Mouse (Mus musculus): Measurements from ENCODE around the gene Dnajc9. TPM values are rescaled to one million over a fixed set of nuclear protein-coding genes. Genes with fewer than 3 reads are reported as not detected.
A peak's percentile ranks its signal among the peaks of the same experiment; 100 is the strongest.

Dnajc9 gene
- total RNA-seq, 2 experiments from 2014 or later, result 23.8 to 29.6 TPM

- TF ChIP-seq CTCF (conservative IDR thresholded peaks at IDR 0.05), result no peak
- peak overlapping the region; percentile 78; the same call in 1 of the 2 replicates for H3K27ac ChIP-seq
- DNase-seq (ENCODE audit: low spot score in 2 of 2), result no peak
- H3K4me3 ChIP-seq, result peak overlapping the region; percentile 81
These were observed 853 bp upstream of the Dnajc9 start for GRCm38 (mm10) chr14:20389446-20390079.

DNA sequence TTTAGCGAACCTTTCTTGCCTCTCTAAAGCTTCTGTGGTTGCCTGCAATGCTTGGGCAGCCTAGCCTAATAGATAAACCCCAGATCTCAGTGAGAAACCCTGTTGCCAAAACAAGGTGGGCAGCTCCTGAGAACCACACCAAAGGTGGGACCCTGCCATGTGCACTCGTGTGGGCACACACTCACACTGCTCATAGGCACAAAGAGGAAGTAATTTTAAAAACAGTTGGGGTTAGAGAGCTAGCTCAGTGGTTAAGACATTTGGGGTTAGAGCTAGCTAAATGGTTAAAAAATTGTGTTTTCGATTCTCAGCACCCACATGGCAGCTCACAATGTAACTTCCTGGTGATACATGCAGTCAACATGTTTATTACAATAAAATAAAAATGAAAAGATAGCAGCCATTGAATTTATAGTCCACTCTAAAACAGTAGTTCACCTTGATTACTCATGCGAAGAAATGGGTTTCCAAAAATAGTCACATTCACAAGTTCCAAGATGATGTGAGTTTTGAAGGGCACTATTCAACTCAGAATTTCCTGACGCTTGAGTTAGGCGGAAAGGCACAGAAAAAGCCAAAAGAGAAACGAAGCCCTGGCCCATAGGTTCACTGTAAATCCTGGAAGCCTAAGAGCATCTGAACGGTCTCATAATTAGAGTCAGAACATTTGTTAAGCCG is 8.8 kb downstream of the Dnajc9 start:
- no peak for DNase-seq (ENCODE audit: low spot score in 2 of 2)
- H3K4me3 ChIP-seq, result no peak overlapping the region
- TF ChIP-seq CTCF (conservative IDR thresholded peaks at IDR 0.05), result no peak
- no peak overlapping the region for H3K27ac ChIP-seq

- Histone ChIP-seq H3K4me3 (no peak overlapping the region), H3K27ac (no peak overlapping the region)
- no peak for TF ChIP-seq CTCF (conservative IDR thresholded peaks at IDR 0.05)
- DNase-seq (ENCODE audit: low spot score in 2 of 2), result no peak
These were observed 9.5 kb downstream of the Dnajc9 start for GRCm38 (mm10) chr14:20379087-20379640.

GRCm38 (mm10) chr14:20378313-20379061 is 10.2 kb downstream of the Dnajc9 start:
- no peak overlapping the region for H3K4me3 ChIP-seq
- TF ChIP-seq CTCF (conservative IDR thresholded peaks at IDR 0.05), result peak; percentile 71
- no peak for DNase-seq (ENCODE audit: low spot score in 2 of 2)
- H3K27ac ChIP-seq, result no peak overlapping the region

DNA sequence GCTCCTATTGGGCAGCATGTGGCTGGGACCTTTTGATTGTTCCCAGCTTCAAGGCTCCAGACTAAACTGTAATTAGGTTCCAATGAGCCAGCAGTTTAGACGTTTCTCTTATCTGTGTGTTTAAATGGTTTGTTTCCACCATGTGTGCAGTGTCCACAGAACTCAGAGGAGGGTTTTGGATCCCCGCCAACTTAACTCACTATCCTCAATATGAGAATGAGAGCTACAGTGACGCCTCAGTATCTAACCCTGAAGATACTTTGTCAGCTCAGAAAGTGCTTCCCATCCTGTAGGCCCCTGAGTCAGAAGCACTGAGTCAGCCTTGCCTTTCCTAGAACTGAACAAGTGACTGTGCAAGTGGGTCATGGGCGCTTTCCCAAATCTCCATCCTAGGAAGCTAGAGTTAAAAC is 11.6 kb downstream of the Dnajc9 start:
- no peak for TF ChIP-seq CTCF (conservative IDR thresholded peaks at IDR 0.05)
- Histone ChIP-seq H3K4me3 (no peak overlapping the region), H3K27ac (no peak overlapping the region)
- no peak for DNase-seq (ENCODE audit: low spot score in 2 of 2)

DNA sequence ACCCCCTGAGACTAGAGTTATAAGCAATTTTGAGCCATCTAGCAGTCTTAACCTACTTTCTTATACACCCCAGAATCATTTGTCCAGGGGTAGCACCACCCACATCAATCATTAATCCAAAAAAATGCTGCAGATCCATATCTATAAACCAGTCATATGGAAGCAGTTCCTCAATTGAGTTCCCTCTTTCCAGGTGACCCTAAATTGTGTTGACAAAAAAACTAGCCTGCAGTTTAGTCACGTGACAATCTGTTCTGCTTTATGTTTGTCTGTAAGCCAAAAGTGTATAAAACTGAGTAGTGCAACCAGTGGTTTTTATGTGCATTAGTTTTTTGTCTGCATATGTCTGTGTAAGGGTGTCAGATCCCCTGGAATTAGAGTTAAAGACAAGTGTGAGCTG is 16.9 kb downstream of the Dnajc9 start:
- Histone ChIP-seq H3K4me3 (no peak overlapping the region), H3K27ac (no peak overlapping the region)
- no peak for DNase-seq (ENCODE audit: low spot score in 2 of 2)
- TF ChIP-seq CTCF (conservative IDR thresholded peaks at IDR 0.05), result no peak

DNA sequence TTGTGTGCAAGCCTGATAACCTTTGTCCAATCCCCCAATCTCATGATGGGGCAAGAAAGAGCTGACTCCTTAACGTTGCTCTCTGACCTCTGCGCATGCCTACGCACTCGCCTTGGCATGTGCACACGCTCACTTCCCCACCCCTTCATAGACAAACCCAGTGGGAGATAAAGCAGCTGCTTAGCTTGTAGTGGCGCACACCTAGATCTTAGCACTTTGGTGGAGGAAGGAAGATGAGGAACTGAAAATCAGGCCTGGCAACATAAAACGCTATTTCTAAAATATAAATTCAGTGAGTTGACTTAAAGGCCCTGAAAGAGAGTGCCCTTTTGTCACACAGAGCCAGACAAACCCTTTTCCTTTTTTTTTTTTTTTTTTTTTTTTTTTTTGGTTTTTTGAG is 17.9 kb downstream of the Dnajc9 start:
- no peak for TF ChIP-seq CTCF (conservative IDR thresholded peaks at IDR 0.05)
- no peak overlapping the region for H3K27ac ChIP-seq
- no peak overlapping the region for H3K4me3 ChIP-seq
- DNase-seq (ENCODE audit: low spot score in 2 of 2), result no peak

- no peak overlapping the region for H3K27ac ChIP-seq
- TF ChIP-seq CTCF (conservative IDR thresholded peaks at IDR 0.05), result peak; percentile 45
- DNase-seq (ENCODE audit: low spot score in 2 of 2), result no peak
- H3K4me3 ChIP-seq, result no peak overlapping the region
These were observed 20.4 kb downstream of the Dnajc9 start for GRCm38 (mm10) chr14:20368271-20368670.

DNA sequence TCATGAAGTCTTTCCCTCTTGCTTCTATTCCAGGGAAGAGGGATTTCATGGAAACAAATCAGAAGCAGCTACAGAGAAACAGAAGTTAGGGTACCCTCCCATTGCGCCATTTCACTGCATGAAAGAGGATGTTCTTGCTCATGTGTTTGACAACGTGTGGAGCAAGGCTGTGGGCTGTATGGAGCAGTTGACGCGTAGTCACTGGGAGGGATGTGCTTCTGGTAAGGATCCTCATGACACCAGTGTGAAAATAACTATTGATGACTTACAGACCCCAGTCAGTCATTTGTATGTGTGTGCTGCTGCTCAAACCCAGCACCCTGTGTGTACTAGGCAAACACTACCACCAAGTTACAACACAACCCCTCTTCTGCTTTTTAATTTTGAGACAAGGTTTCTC is 25.5 kb downstream of the Dnajc9 start:
- TF ChIP-seq CTCF (conservative IDR thresholded peaks at IDR 0.05), result no peak
- H3K4me3 ChIP-seq, result no peak overlapping the region
- H3K27ac ChIP-seq, result no peak overlapping the region
- no peak for DNase-seq (ENCODE audit: low spot score in 2 of 2)

DNA sequence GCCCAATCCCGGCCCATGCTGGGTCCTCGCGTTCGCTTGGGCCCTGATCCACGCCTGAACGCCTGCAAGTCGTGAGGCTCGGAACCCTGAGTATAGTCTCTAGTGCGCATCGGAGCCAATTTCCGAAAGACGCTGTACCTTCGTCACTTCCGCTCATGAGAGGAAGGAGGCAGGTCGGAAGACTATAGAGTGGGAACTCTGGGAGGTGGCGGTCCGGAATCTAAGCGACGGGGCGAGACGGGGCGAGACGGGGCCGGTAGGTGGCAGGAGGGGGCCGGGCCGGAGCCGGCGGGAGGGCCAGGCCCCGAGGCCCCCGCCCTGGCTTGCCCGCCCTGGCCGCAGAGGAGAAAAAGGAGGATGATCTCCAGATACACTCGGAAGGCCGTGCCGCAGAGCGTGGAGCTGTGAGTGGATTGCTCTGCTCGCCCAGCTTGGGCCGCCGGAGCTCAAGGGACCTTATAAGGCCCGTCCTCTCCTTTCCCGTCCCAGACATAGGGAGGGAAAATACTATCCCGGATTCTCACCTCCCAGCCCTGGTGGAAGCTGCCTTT is 40.6 kb downstream of the Dnajc9 start, which contains the start of the genes Ecd and Fam149b:
Ecd (minus strand) TSS at position 131 of the 551 bp plus-strand sequence.
Fam149b (plus strand) TSS at position 172 of the 551 bp plus-strand sequence.
- TF ChIP-seq CTCF (conservative IDR thresholded peaks at IDR 0.05), result peak; percentile 69
- peak within 1 kb of the TSS; percentile 96 for H3K27ac ChIP-seq
- peak; percentile 92 for DNase-seq (ENCODE audit: low spot score in 2 of 2)
- H3K4me3 ChIP-seq, result peak within 1 kb of the TSS; percentile 98

- no peak for DNase-seq (ENCODE audit: low spot score in 2 of 2)
- peak overlapping the region; percentile 96 for H3K27ac ChIP-seq
- no peak for TF ChIP-seq CTCF (conservative IDR thresholded peaks at IDR 0.05)
- H3K4me3 ChIP-seq, result peak overlapping the region; percentile 98
These were observed 41.2 kb downstream of the Dnajc9 start for GRCm38 (mm10) chr14:20347441-20347990.

DNA sequence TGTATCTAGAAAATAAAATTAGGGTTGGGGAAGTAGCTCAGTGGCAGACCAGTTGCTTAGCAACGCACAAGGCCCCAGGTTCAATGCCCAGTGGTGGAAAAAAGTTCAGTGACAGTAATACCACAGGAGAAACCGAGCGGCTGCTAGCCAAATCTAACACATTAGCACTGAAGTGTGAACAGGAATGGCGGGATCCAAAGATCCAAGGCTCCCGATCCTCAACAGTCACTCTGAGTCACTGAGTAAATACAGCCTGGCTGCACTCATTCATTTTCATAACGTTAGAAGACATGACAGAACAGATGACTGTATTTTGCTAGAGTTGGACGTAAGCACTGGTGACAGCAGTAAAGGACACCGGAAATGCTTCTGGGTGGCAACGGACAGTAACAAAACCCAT is 42.8 kb downstream of the Dnajc9 start:
- no peak for TF ChIP-seq CTCF (conservative IDR thresholded peaks at IDR 0.05)
- no peak overlapping the region for H3K4me3 ChIP-seq
- no peak overlapping the region for H3K27ac ChIP-seq
- DNase-seq (ENCODE audit: low spot score in 2 of 2), result no peak

All from layer of hippocampus, adult 2 months (tissue).